Mouse (Mus musculus) small intestine, adult 2 months (tissue): ENCODE data around the gene Aldh3b3. TPM values are rescaled to one million over a fixed set of nuclear protein-coding genes. Genes with fewer than 3 reads are reported as not detected.

ENCODE experiments used
- H3K27ac ChIP-seq: fragments of 200-500 bp; 2 replicates; pipeline ENCODE4 v1.5.1; 2012; ENCODE audit warnings: low read depth, low read length, control low read depth, inconsistent platforms; ENCODE audit not compliant: insufficient read depth
- H3K27me3 ChIP-seq: fragments of 200-500 bp; 2 replicates; pipeline ENCODE4 v1.6.1; 2012; ENCODE audit warnings: mild to moderate bottlenecking, moderate library complexity, low read length, inconsistent platforms; ENCODE audit not compliant: control insufficient read depth, insufficient read depth
- H3K36me3 ChIP-seq: fragments of 200-500 bp; 2 replicates; pipeline ENCODE4 v1.6.1; 2012; ENCODE audit warnings: mild to moderate bottlenecking, low read length, control low read depth, inconsistent platforms; ENCODE audit not compliant: control insufficient read depth, insufficient read depth
- H3K4me1 ChIP-seq: fragments of 200-500 bp; 2 replicates; pipeline ENCODE4 v1.6.1; 2012; ENCODE audit warnings: low read length, inconsistent platforms, mixed read lengths; ENCODE audit not compliant: control insufficient read depth, insufficient read depth, insufficient read length
- H3K4me3 ChIP-seq: fragments of 200-500 bp; 2 replicates; pipeline ENCODE4 v1.5.1; 2012; ENCODE audit warnings: low read depth, mild to moderate bottlenecking, control low read depth, inconsistent platforms, low read length, moderate library complexity
- CTCF ChIP-seq: fragments of 200-500 bp; IDR thresholded peaks from 2 replicates; pipeline ENCODE4 v1.5.1; 2012; ENCODE audit warnings: low read depth, mild to moderate bottlenecking, control low read depth, inconsistent platforms, low read length, moderate library complexity, mixed read lengths; ENCODE audit not compliant: insufficient replicate concordance, insufficient read length; ENCODE audit errors: extremely low read depth
- POLR2A ChIP-seq: fragments of 200-500 bp; IDR thresholded peaks from 2 replicates; pipeline ENCODE4 v1.6.1; 2012; ENCODE audit warnings: low read depth, mild to moderate bottlenecking, control low read depth, inconsistent platforms, low read length, moderate library complexity
- WGBS: fragments of 180-500 bp; shearing (Covaris S2); methylation state at CpG from one replicate; pipeline ENCODE4 v1.1.7; 2018; 5-methylcytosine and 5-hydroxymethylcytosine counted together
- polyA plus RNA-seq: library from polyadenylated mRNA; depleted of rRNA; stranded (reverse); fragments of >200 nt; gene quantifications from 2 replicates; pipeline ENCODE4 v1.2.3, GENCODE M21; 2012

Aldh3b3 gene
- polyA plus RNA-seq, 1 experiment, result not detected

- no peaks in the 10 kb centered on the region for H3K27me3 ChIP-seq
- H3K36me3 ChIP-seq, result no peaks in the 10 kb centered on the region
- no peak for TF ChIP-seq POLR2A
- no peak for TF ChIP-seq CTCF
- peak overlapping the region; percentile 29; the same call in 1 of the 2 replicates for H3K27ac ChIP-seq
- WGBS, result 47% methylated on average over 8 of the region's 8 CpGs
- H3K4me3 ChIP-seq, result no peak overlapping the region
- peaks cover 32% of the 10 kb centered on the region for H3K4me1 ChIP-seq
These were observed 38.8 kb downstream of the Aldh3b3 start for GRCm38 (mm10) chr19:3997231-3997630.

GRCm38 (mm10) chr19:3998335-3998734, 39.9 kb downstream of the Aldh3b3 start:
- TF ChIP-seq POLR2A (no peak), CTCF (no peak)
- no peak overlapping the region for H3K4me3 ChIP-seq
- 84% methylated on average over 8 of the region's 8 CpGs for WGBS
- no peaks in the 10 kb centered on the region for H3K36me3 ChIP-seq
- H3K27ac ChIP-seq, result no peak overlapping the region
- no peaks in the 10 kb centered on the region for H3K27me3 ChIP-seq
- peaks cover 36% of the 10 kb centered on the region for H3K4me1 ChIP-seq

- 85% methylated on average over 9 of the region's 9 CpGs for WGBS
- H3K27ac ChIP-seq, result peak overlapping the region; percentile 90
- TF ChIP-seq POLR2A (no peak), CTCF (0 out of 2 replicates have a peak, but pooled peaks have one; percentile 4)
- H3K27me3 ChIP-seq, result no peaks in the 10 kb centered on the region
- H3K4me1 ChIP-seq, result peaks cover 36% of the 10 kb centered on the region
- no peaks in the 10 kb centered on the region for H3K36me3 ChIP-seq
- no peak overlapping the region for H3K4me3 ChIP-seq
These were observed 40.8 kb downstream of the Aldh3b3 start for GRCm38 (mm10) chr19:3999121-3999730.

GRCm38 (mm10) chr19:4000119-4000900, 41.9 kb downstream of the Aldh3b3 start, which contains the start of the genes Nudt8 and Gm49405:
TSS of gene Nudt8 (plus strand) at chr19:4000580.
TSS of gene Gm49405 (plus strand) at chr19:4000626.
- under 1% methylated on average over 64 of the region's 64 CpGs for WGBS
- peak within 1 kb of the TSS; percentile 92 for H3K27ac ChIP-seq
- H3K27me3 ChIP-seq, result no peaks in the 10 kb centered on the region
- H3K4me1 ChIP-seq, result peaks cover 36% of the 10 kb centered on the region
- peak within 1 kb of the TSS; percentile 71 for H3K4me3 ChIP-seq
- no peaks in the 10 kb centered on the region; the same call in 1 of the 2 replicates for H3K36me3 ChIP-seq
- peak; percentile 83 for TF ChIP-seq POLR2A
- peak; percentile 80 for TF ChIP-seq CTCF

GRCm38 (mm10) chr19:4000949-4001525, 42.6 kb downstream of the Aldh3b3 start:
- 19% methylated on average over 17 of the region's 17 CpGs for WGBS
- Histone ChIP-seq H3K36me3 (peaks cover 6% of the 10 kb centered on the region), H3K27ac (peak overlapping the region; percentile 92), H3K27me3 (no peaks in the 10 kb centered on the region), H3K4me1 (peaks cover 36% of the 10 kb centered on the region), H3K4me3 (peak overlapping the region; percentile 71)
- TF ChIP-seq CTCF (peak; percentile 10; the same call in 1 of the 2 replicates), POLR2A (no peak)

- TF ChIP-seq CTCF (no peak), POLR2A (no peak)
- WGBS, result 68% methylated on average over 5 of the region's 5 CpGs
- H3K27ac ChIP-seq, result no peak overlapping the region
- H3K36me3 ChIP-seq, result peaks cover 12% of the 10 kb centered on the region
- H3K27me3 ChIP-seq, result no peaks in the 10 kb centered on the region
- H3K4me1 ChIP-seq, result peaks cover 32% of the 10 kb centered on the region
- no peak overlapping the region for H3K4me3 ChIP-seq
These were observed 43.3 kb downstream of the Aldh3b3 start for GRCm38 (mm10) chr19:4001752-4002151.

- peaks cover 25% of the 10 kb centered on the region for H3K4me1 ChIP-seq
- no peak for TF ChIP-seq POLR2A
- WGBS, result 97% methylated on average over 1 of the region's 1 CpGs
- H3K4me3 ChIP-seq, result no peak within 1 kb of the TSS
- peaks cover 23% of the 10 kb centered on the region for H3K36me3 ChIP-seq
- H3K27me3 ChIP-seq, result no peaks in the 10 kb centered on the region
- no peak within 1 kb of the TSS for H3K27ac ChIP-seq
These were observed 44.7 kb downstream of the Aldh3b3 start, which contains the start of gene Doc2g for GRCm38 (mm10) chr19:4003112-4003511. TSS of gene Doc2g (plus strand) at chr19:4003313.
